Comparison of ENCODE assay signal across 8 mouse cellular contexts in the genomic region with DNA sequence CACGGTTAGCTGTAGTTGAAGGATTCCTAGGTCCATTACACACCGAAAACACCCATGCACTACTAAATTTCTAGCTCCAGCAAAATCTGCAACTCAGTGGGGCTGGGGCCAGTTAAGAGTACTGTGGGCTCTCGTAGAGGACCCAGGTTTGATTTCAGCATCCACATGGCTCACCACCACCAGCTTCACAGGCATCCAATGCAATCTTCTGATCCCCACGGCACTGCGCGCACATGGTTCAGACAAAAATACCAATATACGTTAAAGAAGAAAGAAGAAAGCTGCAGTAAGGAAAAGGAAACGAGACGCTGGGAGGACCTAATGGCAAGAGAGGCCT. TPM values are rescaled to one million over a fixed set of nuclear protein-coding genes. Genes with fewer than 3 reads are reported as not detected.
A peak's percentile ranks its signal among the peaks of the same experiment; 100 is the strongest.
DNase-seq lines count a peak whose midpoint lies in the region; ATAC-seq and TF ChIP-seq lines count a peak whose summit lies in the region.

No protein-coding gene starts in this region.

- peaks cover 29% of the 10 kb centered on the region for H3K36me3 ChIP-seq in lung, embryonic 16.5 days (ENCODE audit: control insufficient read depth, insufficient read depth, low read length)
- H3K36me3 ChIP-seq in limb, embryonic 12.5 days: peaks cover 45% of the 10 kb centered on the region
- peaks cover 30% of the 10 kb centered on the region for H3K36me3 ChIP-seq in neural tube, embryonic 15.5 days

- no peaks in the 10 kb centered on the region for H3K9me3 ChIP-seq in lung, embryonic 16.5 days (ENCODE audit: control insufficient read depth, low read length)
- no peaks in the 10 kb centered on the region for H3K9me3 ChIP-seq in limb, embryonic 12.5 days
- H3K9me3 ChIP-seq in neural tube, embryonic 15.5 days (replicated peaks): no peaks in the 10 kb centered on the region

- ATAC-seq in lung, embryonic 16.5 days (ENCODE audit: low read depth): peak; percentile 26
- peak; percentile 23; the same call in 1 of the 2 replicates for ATAC-seq in limb, embryonic 12.5 days (ENCODE audit: insufficient number of reproducible peaks, insufficient read depth, low FRiP score, low TSS enrichment, low read depth)
- ATAC-seq in neural tube, embryonic 15.5 days (ENCODE audit: low FRiP score): peak; percentile 60

- 0% methylated on average over 9 of the region's 9 CpGs for WGBS in lung, embryonic 16.5 days
- under 1% methylated on average over 9 of the region's 9 CpGs for WGBS in limb, embryonic 12.5 days
- WGBS in neural tube, embryonic 15.5 days: 0% methylated on average over 9 of the region's 9 CpGs

- no peaks in the 10 kb centered on the region for H3K27me3 ChIP-seq in lung, embryonic 16.5 days (ENCODE audit: control insufficient read depth, insufficient read depth, low read depth, low read length)
- no peaks in the 10 kb centered on the region for H3K27me3 ChIP-seq in limb, embryonic 12.5 days
- no peaks in the 10 kb centered on the region for H3K27me3 ChIP-seq in neural tube, embryonic 15.5 days (replicated peaks)

- peak; percentile 66 for TF ChIP-seq POLR2A in embryonic fibroblast, embryonic 13.5 days (IDR thresholded peaks at IDR 0.05; ENCODE audit: low read depth, low read length)

- H3K27ac ChIP-seq in lung, embryonic 16.5 days (ENCODE audit: low read length): peak overlapping the region; percentile 100
- H3K27ac ChIP-seq in embryonic fibroblast, embryonic 13.5 days (ENCODE audit: insufficient read depth, low read length): peak overlapping the region; percentile 91
- H3K27ac ChIP-seq in limb, embryonic 12.5 days: peak overlapping the region; percentile 100
- peak overlapping the region; percentile 98 for H3K27ac ChIP-seq in neural tube, embryonic 15.5 days (replicated peaks)

- peak overlapping the region; percentile 94 for H3K9ac ChIP-seq in lung, embryonic 16.5 days (ENCODE audit: low read length)
- H3K9ac ChIP-seq in limb, embryonic 12.5 days (replicated peaks): peak overlapping the region; percentile 73
- H3K9ac ChIP-seq in neural tube, embryonic 15.5 days (replicated peaks): peak overlapping the region; percentile 66

- DNase-seq in lung, adult 18-20 months: no peak
- no peak for DNase-seq in frontal cortex, adult 2 months (ENCODE audit: extremely low spot score in 1 of 2, low spot score in 1 of 2)
- no peak for DNase-seq in yolk sac, embryonic 10.5 days (ENCODE audit: low spot score)
- no peak for DNase-seq in urinary bladder, postnatal 25 days (ENCODE audit: low spot score)

- H3K4me3 ChIP-seq in lung, embryonic 16.5 days (ENCODE audit: low read length): peak overlapping the region; percentile 83
- peak overlapping the region; percentile 79 for H3K4me3 ChIP-seq in embryonic fibroblast, embryonic 13.5 days (ENCODE audit: insufficient read depth, low read length)
- peak overlapping the region; percentile 78 for H3K4me3 ChIP-seq in limb, embryonic 12.5 days (replicated peaks)
- H3K4me3 ChIP-seq in neural tube, embryonic 15.5 days (replicated peaks): peak overlapping the region; percentile 77

- H3K4me1 ChIP-seq in lung, embryonic 16.5 days (replicated peaks; ENCODE audit: control insufficient read depth, insufficient read depth, low read length): peaks cover 15% of the 10 kb centered on the region
- peaks cover 19% of the 10 kb centered on the region for H3K4me1 ChIP-seq in embryonic fibroblast, embryonic 13.5 days (ENCODE audit: control insufficient read depth, insufficient read depth, low read length)
- peaks cover 28% of the 10 kb centered on the region for H3K4me1 ChIP-seq in limb, embryonic 12.5 days (replicated peaks)
- H3K4me1 ChIP-seq in neural tube, embryonic 15.5 days: peaks cover 47% of the 10 kb centered on the region

- TF ChIP-seq CTCF in embryonic fibroblast, embryonic 13.5 days (IDR thresholded peaks at IDR 0.05; ENCODE audit: borderline replicate concordance, insufficient read depth, low read length): no peak

- H3K4me2 ChIP-seq in lung, embryonic 16.5 days (ENCODE audit: low read depth, low read length): peak overlapping the region; percentile 91
- peak overlapping the region; percentile 88 for H3K4me2 ChIP-seq in limb, embryonic 12.5 days
- H3K4me2 ChIP-seq in neural tube, embryonic 15.5 days: peak overlapping the region; percentile 90

RNA-seq across cellular contexts. Expression of gene Tnpo2, which starts 0.4 kb away (rescaled TPM):
- 27.7 and 29.5 TPM in 2 replicates for polyA plus RNA-seq in lung, embryonic 16.5 days (2015; fragmentation: Nextera tagmentation; extraction: Ambion mirVana)
- 106 and 120 TPM in 2 replicates for polyA plus RNA-seq in embryonic fibroblast, embryonic 13.5 days (2011; ENCODE audit: insufficient read length, low read depth, missing spikeins)
- polyA plus RNA-seq in limb, embryonic 12.5 days (2016; fragmentation: Nextera tagmentation; extraction: Ambion mirVana): 30.5 and 31.7 TPM in 2 replicates
- 54.9 and 55.5 TPM in 2 replicates for polyA plus RNA-seq in neural tube, embryonic 15.5 days (2015; fragmentation: Nextera tagmentation; extraction: Ambion mirVana)
- polyA plus RNA-seq in frontal cortex, adult 2 months (2012; rRNA removed): 96.1 and 109 TPM in 2 replicates

RNA-seq across cellular contexts. Expression of gene Trir, which starts 9.7 kb away (rescaled TPM):
- 92.1 and 101 TPM in 2 replicates for polyA plus RNA-seq in lung, embryonic 16.5 days (2015; fragmentation: Nextera tagmentation; extraction: Ambion mirVana)
- 108 and 117 TPM in 2 replicates for polyA plus RNA-seq in embryonic fibroblast, embryonic 13.5 days (2011; ENCODE audit: insufficient read length, low read depth, missing spikeins)
- 177 and 182 TPM in 2 replicates for polyA plus RNA-seq in limb, embryonic 12.5 days (2016; fragmentation: Nextera tagmentation; extraction: Ambion mirVana)
- 116 and 124 TPM in 2 replicates for polyA plus RNA-seq in neural tube, embryonic 15.5 days (2015; fragmentation: Nextera tagmentation; extraction: Ambion mirVana)
- polyA plus RNA-seq in frontal cortex, adult 2 months (2012; rRNA removed): 150 and 167 TPM in 2 replicates

RNA-seq across cellular contexts. Expression of gene Asna1, which starts 11.3 kb away (rescaled TPM):
- polyA plus RNA-seq in lung, embryonic 16.5 days (2015; fragmentation: Nextera tagmentation; extraction: Ambion mirVana): 121 and 122 TPM in 2 replicates
- polyA plus RNA-seq in embryonic fibroblast, embryonic 13.5 days (2011; ENCODE audit: insufficient read length, low read depth, missing spikeins): 71.1 and 73.2 TPM in 2 replicates
- polyA plus RNA-seq in limb, embryonic 12.5 days (2016; fragmentation: Nextera tagmentation; extraction: Ambion mirVana): 134 TPM in 2 replicates
- 148 and 154 TPM in 2 replicates for polyA plus RNA-seq in neural tube, embryonic 15.5 days (2015; fragmentation: Nextera tagmentation; extraction: Ambion mirVana)
- 238 and 271 TPM in 2 replicates for polyA plus RNA-seq in frontal cortex, adult 2 months (2012; rRNA removed)

RNA-seq across cellular contexts. Expression of gene Best2, which starts 22.0 kb away (rescaled TPM):
- polyA plus RNA-seq in lung, embryonic 16.5 days (2015; fragmentation: Nextera tagmentation; extraction: Ambion mirVana): not detected in 2 replicates
- not detected in 2 replicates for polyA plus RNA-seq in embryonic fibroblast, embryonic 13.5 days (2011; ENCODE audit: insufficient read length, low read depth, missing spikeins)
- not detected in 2 replicates for polyA plus RNA-seq in limb, embryonic 12.5 days (2016; fragmentation: Nextera tagmentation; extraction: Ambion mirVana)
- not detected in 2 replicates for polyA plus RNA-seq in neural tube, embryonic 15.5 days (2015; fragmentation: Nextera tagmentation; extraction: Ambion mirVana)
- 0.10 TPM in 1 of 2 replicates, not detected in the other for polyA plus RNA-seq in frontal cortex, adult 2 months (2012; rRNA removed)

RNA-seq across cellular contexts. Expression of gene Fbxw9, which starts 23.5 kb away (rescaled TPM):
- 28.2 and 29.9 TPM in 2 replicates for polyA plus RNA-seq in lung, embryonic 16.5 days (2015; fragmentation: Nextera tagmentation; extraction: Ambion mirVana)
- polyA plus RNA-seq in embryonic fibroblast, embryonic 13.5 days (2011; ENCODE audit: insufficient read length, low read depth, missing spikeins): 28.8 TPM in 2 replicates
- polyA plus RNA-seq in limb, embryonic 12.5 days (2016; fragmentation: Nextera tagmentation; extraction: Ambion mirVana): 27.4 and 29.9 TPM in 2 replicates
- polyA plus RNA-seq in neural tube, embryonic 15.5 days (2015; fragmentation: Nextera tagmentation; extraction: Ambion mirVana): 60.6 and 68.3 TPM in 2 replicates
- 42.4 and 46.3 TPM in 2 replicates for polyA plus RNA-seq in frontal cortex, adult 2 months (2012; rRNA removed)
